Mouse (Mus musculus) C2C12 (cell line): ENCODE data around the gene Mpig6b.

Experiments used
- CTCF ChIP-seq: IDR thresholded peaks from one replicate; pipeline ENCODE4 v1.5.1; 2011; ENCODE audit not compliant: control insufficient read depth, insufficient read depth, insufficient read length
- MAX ChIP-seq: IDR thresholded peaks from one replicate; pipeline ENCODE4 v1.6.1; 2011; ENCODE audit warnings: mild to moderate bottlenecking, control low read depth
- MYOG ChIP-seq: IDR thresholded peaks from one replicate; pipeline ENCODE4 v1.6.1; 2011; ENCODE audit not compliant: control insufficient read depth, insufficient read length; ENCODE audit errors: extremely low read depth

DNA sequence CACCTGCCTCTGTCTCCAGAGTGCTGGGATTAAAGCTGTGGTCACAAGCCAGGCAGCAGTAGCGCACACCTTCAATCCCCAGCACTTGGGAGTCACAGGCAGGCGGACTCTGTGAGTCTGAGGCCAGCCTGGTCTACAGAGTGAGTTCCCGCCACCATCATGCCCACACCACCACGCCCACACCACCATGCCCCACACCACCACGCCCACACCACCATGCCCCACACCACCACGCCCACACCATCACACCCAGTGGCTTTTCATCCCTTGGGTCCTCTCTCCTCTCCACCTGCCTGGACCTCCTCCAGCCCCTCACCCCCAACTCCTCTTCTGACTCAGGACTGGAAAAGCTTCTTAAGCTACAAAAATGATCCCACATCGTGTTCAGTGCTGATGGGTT, 34.1 kb downstream of the Mpig6b start:
- TF ChIP-seq CTCF, result no peak
- no peak for TF ChIP-seq MAX
- TF ChIP-seq MYOG, result no peak
